Mouse (Mus musculus) left cerebral cortex, adult 11 months (tissue): ENCODE measurements around the gene Pcdh9.
A peak's percentile ranks its signal among the peaks of the same experiment; 100 is the strongest.

Experiments used
- DNase-seq: peaks from one replicate; pipeline ENCODE4 v3.0.0; 2022; ENCODE audit warnings: low spot score

The Pcdh9 gene

GRCm38 (mm10) chr14:93561577-93561976 is 328.9 kb downstream of the Pcdh9 start:
- no peak for DNase-seq

GRCm38 (mm10) chr14:93553771-93554170 is 336.7 kb downstream of the Pcdh9 start:
- DNase-seq = no peak

- no peak for DNase-seq
Observed at GRCm38 (mm10) chr14:93545575-93545974, 344.9 kb downstream of the Pcdh9 start.

- no peak for DNase-seq
Observed at GRCm38 (mm10) chr14:93543970-93544627, 346.4 kb downstream of the Pcdh9 start.

- DNase-seq = peak; percentile 69
Observed at GRCm38 (mm10) chr14:93543561-93543960, 346.9 kb downstream of the Pcdh9 start.

- DNase-seq = no peak
Observed at GRCm38 (mm10) chr14:93534928-93535327, 355.6 kb downstream of the Pcdh9 start.

- DNase-seq = no peak
Observed at GRCm38 (mm10) chr14:93523430-93523829, 367.0 kb downstream of the Pcdh9 start.

GRCm38 (mm10) chr14:93520166-93520565 is 370.3 kb downstream of the Pcdh9 start:
- DNase-seq = no peak

GRCm38 (mm10) chr14:93516679-93517078 is 373.8 kb downstream of the Pcdh9 start:
- no peak for DNase-seq

- DNase-seq = no peak
Observed at GRCm38 (mm10) chr14:93506107-93506506, 384.4 kb downstream of the Pcdh9 start.

GRCm38 (mm10) chr14:93498813-93499690 is 391.4 kb downstream of the Pcdh9 start:
- DNase-seq = peak; percentile 31

GRCm38 (mm10) chr14:93474991-93475390 is 415.5 kb downstream of the Pcdh9 start:
- DNase-seq = no peak

GRCm38 (mm10) chr14:93472494-93472893 is 418.0 kb downstream of the Pcdh9 start:
- no peak for DNase-seq

- no peak for DNase-seq
Observed at GRCm38 (mm10) chr14:93463360-93463892, 427.1 kb downstream of the Pcdh9 start.

GRCm38 (mm10) chr14:93450930-93451665 is 439.4 kb downstream of the Pcdh9 start:
- DNase-seq = no peak

- DNase-seq = no peak
Observed at GRCm38 (mm10) chr14:93441852-93442251, 448.6 kb downstream of the Pcdh9 start.

GRCm38 (mm10) chr14:93437226-93437625 is 453.3 kb downstream of the Pcdh9 start:
- no peak for DNase-seq

GRCm38 (mm10) chr14:93416752-93417151 is 473.7 kb downstream of the Pcdh9 start:
- DNase-seq = peak; percentile 17

- DNase-seq = no peak
Observed at GRCm38 (mm10) chr14:93415496-93415895, 475.0 kb downstream of the Pcdh9 start.

- no peak for DNase-seq
Observed at GRCm38 (mm10) chr14:93409314-93409713, 481.2 kb downstream of the Pcdh9 start.

- DNase-seq = no peak
Observed at GRCm38 (mm10) chr14:93407747-93408146, 482.7 kb downstream of the Pcdh9 start.

- DNase-seq = no peak
Observed at GRCm38 (mm10) chr14:93385090-93385489, 505.4 kb downstream of the Pcdh9 start.
